Mouse (Mus musculus) stomach, postnatal 0 days (tissue): ENCODE data around the gene Gpr142.

Experiments used
- CTCF ChIP-seq: IDR thresholded peaks from 2 replicates; pipeline ENCODE4 v1.5.1; 2016; ENCODE audit warnings: antibody characterized with exemption, low read depth, mild to moderate bottlenecking, moderate library complexity
- EP300 ChIP-seq: optimal IDR thresholded peaks from 2 replicates; pipeline ENCODE3; 2016; ENCODE audit warnings: antibody characterized with exemption

DNA sequence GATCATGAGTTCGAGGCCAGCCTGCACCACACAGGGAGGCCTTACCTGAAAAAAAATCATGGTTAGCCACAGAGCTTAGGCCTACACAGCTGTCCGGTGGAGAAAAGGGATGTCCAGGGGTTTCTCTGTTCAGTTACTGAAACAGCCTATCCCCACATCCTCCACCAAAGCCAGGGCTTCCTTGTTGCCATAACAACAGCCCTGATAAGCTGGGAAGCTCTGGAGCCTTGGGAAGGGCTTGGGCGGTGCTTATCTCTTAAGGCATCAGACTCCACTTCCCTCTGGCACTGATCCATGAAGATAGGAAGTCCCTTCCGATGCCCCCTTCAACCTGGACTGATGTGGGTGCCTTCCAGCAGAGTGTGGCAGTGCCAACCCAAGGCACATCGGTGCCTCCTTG lies 34.4 kb downstream of the Gpr142 start:
- TF ChIP-seq CTCF (no peak), EP300 (no peak)
